Mouse (Mus musculus) embryonic fibroblast, embryonic 13.5 days (primary cell): ENCODE measurements around the gene Kalrn.

Experiments used
- CTCF ChIP-seq: IDR thresholded peaks from 2 replicates; pipeline ENCODE4 v1.5.1; 2011; ENCODE audit warnings: mild to moderate bottlenecking, control low read depth, low read length, moderate library complexity, borderline replicate concordance; ENCODE audit not compliant: insufficient read depth
- POLR2A ChIP-seq: IDR thresholded peaks from 2 replicates; pipeline ENCODE4 v1.6.1; 2011; ENCODE audit warnings: low read depth, mild to moderate bottlenecking, control low read depth, low read length, moderate library complexity

GRCm38 (mm10) chr16:34003566-34004127 is 569.7 kb downstream of the Kalrn start:
- TF ChIP-seq POLR2A (no peak), CTCF (no peak)
